Mouse (Mus musculus) heart, postnatal 0 days (tissue): ENCODE measurements at regions not wholly inside any gene's neighbourhood (a gene's known extent, or its start where the extent isn't known, plus 50 kb on each side); places are given as distances from the start of the nearest gene placed in this dataset.

Source experiments
- ATAC-seq: fragments of 200-750 bp; cut with Nextera tagmentation; 2 replicates; pipeline ENCODE4 v1.8.0; 2017; ENCODE audit warnings: low read depth, moderate number of reproducible peaks, moderate library complexity; ENCODE audit not compliant: insufficient read depth
- DNase-seq: peaks from one replicate; pipeline ENCODE4 v3.0.0-alpha.2; 2016; ENCODE audit warnings: low spot score
- H3K27ac ChIP-seq: fragments of 300-500 bp; sonication (generic); 2 replicates; pipeline ENCODE4 v1.5.1; 2014; ENCODE audit warnings: low read depth, mild to moderate bottlenecking
- H3K27me3 ChIP-seq: fragments of 300-500 bp; sonication (generic); 2 replicates; pipeline ENCODE4 v1.6.1; 2014; ENCODE audit warnings: low read length, mixed read lengths; ENCODE audit not compliant: control insufficient read depth, insufficient read depth
- H3K36me3 ChIP-seq: fragments of 300-500 bp; sonication (generic); replicated peaks from 2 replicates; pipeline ENCODE4 v1.6.1; 2014; ENCODE audit warnings: low read length, mixed read lengths; ENCODE audit not compliant: control insufficient read depth, insufficient read depth
- H3K4me1 ChIP-seq: fragments of 300-500 bp; sonication (generic); 2 replicates; pipeline ENCODE4 v1.6.1; 2014; ENCODE audit warnings: antibody characterized with exemption; ENCODE audit not compliant: control insufficient read depth, insufficient read depth
- H3K4me2 ChIP-seq: fragments of 300-500 bp; sonication (generic); 2 replicates; pipeline ENCODE4 v1.6.1; 2014; ENCODE audit warnings: low read depth, mild to moderate bottlenecking, low read length, moderate library complexity
- H3K4me3 ChIP-seq: fragments of 300-500 bp; sonication (generic); 2 replicates; pipeline ENCODE4 v1.5.1; 2014; ENCODE audit warnings: low read depth, low read length
- H3K9ac ChIP-seq: fragments of 300-500 bp; sonication (generic); replicated peaks from 2 replicates; pipeline ENCODE4 v1.6.1; 2014; ENCODE audit warnings: low read depth, low read length, mixed read lengths
- H3K9me3 ChIP-seq: fragments of 300-500 bp; sonication (generic); replicated peaks from 2 replicates; pipeline ENCODE4 v1.6.1; 2016; ENCODE audit warnings: low read length; ENCODE audit not compliant: control insufficient read depth
- CTCF ChIP-seq: IDR thresholded peaks from 2 replicates; pipeline ENCODE4 v1.5.1; 2016; ENCODE audit warnings: antibody characterized with exemption, control low read depth, low read depth
- EP300 ChIP-seq: IDR thresholded peaks from 2 replicates; pipeline ENCODE4 v1.6.1; 2016; ENCODE audit warnings: antibody characterized with exemption, low read depth
- WGBS: fragments of 180-500 bp; shearing (Covaris S2); extraction: QIAGEN DNeasy Blood & Tissue Kit; methylation state at CpG from one replicate; pipeline ENCODE4 v1.1.7; 2014; 5-methylcytosine and 5-hydroxymethylcytosine counted together

GRCm38 (mm10) chr4:33663616-33664473 is 260.5 kb upstream of the Cnr1 start:
- Histone ChIP-seq H3K4me1 (no peaks in the 10 kb centered on the region), H3K27me3 (no peaks in the 10 kb centered on the region), H3K9me3 (no peaks in the 10 kb centered on the region), H3K36me3 (no peaks in the 10 kb centered on the region), H3K4me3 (no peak overlapping the region), H3K9ac (no peak overlapping the region), H3K4me2 (no peak overlapping the region), H3K27ac (no peak overlapping the region)
- no peak for ATAC-seq
- no peak for TF ChIP-seq EP300
- TF ChIP-seq CTCF: no peak
- 54% methylated on average over 11 of the region's 11 CpGs for WGBS
- DNase-seq: no peak

GRCm38 (mm10) chr4:33664474-33664822 is 259.9 kb upstream of the Cnr1 start:
- ATAC-seq (no peak), DNase-seq (no peak)
- no peaks in the 10 kb centered on the region for H3K36me3 ChIP-seq
- no peak for TF ChIP-seq EP300
- no peak for TF ChIP-seq CTCF
- H3K27me3 ChIP-seq: no peaks in the 10 kb centered on the region
- H3K9me3 ChIP-seq: no peaks in the 10 kb centered on the region
- H3K27ac ChIP-seq: no peak overlapping the region
- H3K4me3 ChIP-seq: no peak overlapping the region
- H3K4me2 ChIP-seq: no peak overlapping the region
- no peak overlapping the region for H3K9ac ChIP-seq
- 77% methylated on average over 5 of the region's 5 CpGs for WGBS
- no peaks in the 10 kb centered on the region for H3K4me1 ChIP-seq

- TF ChIP-seq EP300: no peak
- no peak for TF ChIP-seq CTCF
- ATAC-seq (no peak), DNase-seq (no peak)
- no peak overlapping the region for H3K4me2 ChIP-seq
- H3K9me3 ChIP-seq: no peaks in the 10 kb centered on the region
- no peaks in the 10 kb centered on the region for H3K4me1 ChIP-seq
- no peaks in the 10 kb centered on the region for H3K27me3 ChIP-seq
- H3K9ac ChIP-seq: no peak overlapping the region
- no peak overlapping the region for H3K27ac ChIP-seq
- WGBS: 58% methylated on average over 14 of the region's 14 CpGs
- H3K36me3 ChIP-seq: no peaks in the 10 kb centered on the region
- H3K4me3 ChIP-seq: no peak overlapping the region
Measured at GRCm38 (mm10) chr4:33665250-33665873, 259.0 kb upstream of the Cnr1 start.

GRCm38 (mm10) chr4:33668431-33668830 is 256.0 kb upstream of the Cnr1 start:
- no peaks in the 10 kb centered on the region for H3K9me3 ChIP-seq
- no peak overlapping the region for H3K27ac ChIP-seq
- no peaks in the 10 kb centered on the region for H3K36me3 ChIP-seq
- no peak overlapping the region for H3K4me2 ChIP-seq
- 70% methylated on average over 3 of the region's 3 CpGs for WGBS
- no peaks in the 10 kb centered on the region for H3K27me3 ChIP-seq
- no peak overlapping the region for H3K4me3 ChIP-seq
- no peak for TF ChIP-seq CTCF
- no peak for TF ChIP-seq EP300
- H3K4me1 ChIP-seq: no peaks in the 10 kb centered on the region
- no peak overlapping the region for H3K9ac ChIP-seq
- ATAC-seq (no peak), DNase-seq (no peak)

GRCm38 (mm10) chr4:33675044-33675443 is 249.3 kb upstream of the Cnr1 start:
- no peak overlapping the region for H3K4me2 ChIP-seq
- no peaks in the 10 kb centered on the region for H3K36me3 ChIP-seq
- no peak overlapping the region for H3K4me3 ChIP-seq
- no peaks in the 10 kb centered on the region for H3K9me3 ChIP-seq
- no peak for DNase-seq
- no peaks in the 10 kb centered on the region for H3K27me3 ChIP-seq
- WGBS: no CpG with 5 or more reads among the region's 5 CpGs
- ATAC-seq: no peak
- no peak for TF ChIP-seq CTCF
- TF ChIP-seq EP300: no peak
- H3K9ac ChIP-seq: no peak overlapping the region
- H3K27ac ChIP-seq: no peak overlapping the region
- no peaks in the 10 kb centered on the region for H3K4me1 ChIP-seq

GRCm38 (mm10) chr4:33679351-33679750 is 245.0 kb upstream of the Cnr1 start:
- 57% methylated on average over 3 of the region's 3 CpGs for WGBS
- no peak overlapping the region for H3K4me3 ChIP-seq
- H3K9ac ChIP-seq: no peak overlapping the region
- no peaks in the 10 kb centered on the region for H3K27me3 ChIP-seq
- H3K4me1 ChIP-seq: no peaks in the 10 kb centered on the region
- ATAC-seq (no peak), DNase-seq (no peak)
- H3K9me3 ChIP-seq: no peaks in the 10 kb centered on the region
- no peak overlapping the region for H3K4me2 ChIP-seq
- H3K27ac ChIP-seq: no peak overlapping the region
- TF ChIP-seq CTCF: no peak
- no peak for TF ChIP-seq EP300
- no peaks in the 10 kb centered on the region for H3K36me3 ChIP-seq
